Mouse (Mus musculus) lung, postnatal 0 days (tissue): ENCODE data around the gene Ly6g.
"Not testable (repeated sequence)": the region's sequence is repeated elsewhere in the genome, so short reads cannot be mapped to it uniquely, and the experiment has no call there.

Source experiments
- CTCF ChIP-seq: IDR thresholded peaks from 2 replicates; pipeline ENCODE4 v1.5.1; 2016; ENCODE audit warnings: antibody characterized with exemption, mild to moderate bottlenecking
- EP300 ChIP-seq: IDR thresholded peaks from 2 replicates; pipeline ENCODE4 v1.6.1; 2016; ENCODE audit warnings: antibody characterized with exemption, mild to moderate bottlenecking, control low read depth

GRCm38 (mm10) chr15:75111861-75112630, 43.0 kb upstream of the Ly6g start, which contains the start of gene Ly6c2:
- TF ChIP-seq CTCF, EP300: not testable (repeated sequence)
